Mouse (Mus musculus) MEL-GATA-1-ER (cell line): ENCODE measurements around the gene 6330409D20Rik.
A peak's percentile ranks its signal among the peaks of the same experiment; 100 is the strongest.

Source experiments
- DNase-seq: peaks from one replicate; pipeline ENCODE4 v3.0.0-alpha.2; 2012; ENCODE audit warnings: low read depth; ENCODE audit errors: extremely low read depth

6330409D20Rik gene

DNA sequence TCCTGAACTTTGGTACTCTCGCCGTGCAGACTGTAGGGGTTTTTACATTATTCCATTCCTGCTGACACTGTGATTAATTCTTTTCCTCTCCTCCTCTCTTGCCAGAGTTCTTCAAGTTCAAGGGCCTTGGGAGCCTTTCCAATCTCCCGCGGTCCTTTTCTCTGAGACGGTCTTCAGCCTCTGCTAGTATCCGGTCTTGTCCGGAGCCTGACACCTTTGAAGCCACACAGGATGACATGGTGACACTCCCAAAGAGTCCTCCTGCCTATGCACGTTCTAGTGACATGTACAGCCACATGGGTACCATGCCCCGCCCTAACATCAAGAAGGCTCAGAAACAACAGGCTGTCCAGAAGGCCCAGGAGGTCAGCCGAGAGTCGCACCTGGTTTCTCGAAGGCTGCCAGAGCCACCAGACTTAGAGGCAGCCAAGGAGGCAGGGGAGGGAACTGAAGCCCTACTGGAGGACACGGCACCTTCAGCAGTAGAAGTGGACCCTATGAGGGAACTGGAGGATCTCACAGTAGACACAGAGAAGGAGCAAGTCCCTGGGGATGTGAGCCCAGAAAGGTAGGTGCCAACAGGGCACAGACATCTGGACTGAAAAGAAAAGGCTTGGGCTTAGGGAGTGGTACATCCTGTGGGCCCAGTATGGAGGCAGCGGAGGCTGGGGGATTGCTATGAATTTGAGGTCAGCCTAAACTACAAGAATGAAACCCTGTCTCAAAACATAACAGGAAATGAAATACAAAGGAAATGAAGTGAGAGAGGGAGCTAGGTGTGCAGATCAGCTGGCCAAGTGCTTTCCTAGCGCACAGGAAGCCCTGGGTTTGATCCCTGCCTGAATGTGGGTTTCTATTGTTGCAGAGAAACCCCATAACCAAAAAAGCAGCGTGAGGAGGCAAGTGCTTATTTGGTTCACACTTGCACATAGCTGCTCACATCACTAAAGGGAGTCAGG lies 15.7 kb downstream of the 6330409D20Rik start:
- DNase-seq, result no peak

DNA sequence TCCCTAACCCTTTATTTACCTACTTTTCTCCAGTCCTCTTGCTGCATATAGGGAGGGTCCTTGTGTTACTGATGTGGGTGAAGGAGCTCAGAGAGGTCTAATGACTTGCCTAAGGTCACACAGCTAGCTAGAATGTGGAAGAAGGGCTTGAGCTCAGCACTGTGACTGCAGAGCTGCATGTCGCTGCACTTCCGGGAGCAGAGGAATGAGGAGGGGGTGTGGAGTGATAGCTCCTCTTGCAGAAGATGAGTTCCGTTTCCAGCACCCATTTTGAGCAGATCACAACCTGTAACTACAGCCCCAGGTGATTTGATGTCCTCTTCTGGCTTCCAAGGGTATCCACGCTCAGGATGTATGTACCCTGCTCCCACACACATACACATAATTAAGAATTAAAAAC lies 16.7 kb downstream of the 6330409D20Rik start:
- no peak for DNase-seq

DNA sequence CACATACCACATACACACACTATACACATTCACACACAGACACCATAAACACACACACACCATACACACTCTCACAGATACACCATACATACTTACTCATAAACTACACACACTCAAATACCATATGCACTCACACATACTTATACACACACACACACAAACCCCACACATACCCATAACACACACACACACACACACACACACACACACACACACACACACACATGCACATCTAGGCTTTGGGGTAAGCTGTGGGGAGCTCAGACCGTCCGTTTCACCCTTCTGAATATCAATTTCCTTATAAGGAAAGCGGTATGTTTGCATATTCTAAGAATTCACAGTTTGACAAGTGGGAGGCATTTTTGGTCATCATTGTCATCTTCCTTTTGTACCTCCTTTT lies 18.2 kb downstream of the 6330409D20Rik start:
- no peak for DNase-seq

DNA sequence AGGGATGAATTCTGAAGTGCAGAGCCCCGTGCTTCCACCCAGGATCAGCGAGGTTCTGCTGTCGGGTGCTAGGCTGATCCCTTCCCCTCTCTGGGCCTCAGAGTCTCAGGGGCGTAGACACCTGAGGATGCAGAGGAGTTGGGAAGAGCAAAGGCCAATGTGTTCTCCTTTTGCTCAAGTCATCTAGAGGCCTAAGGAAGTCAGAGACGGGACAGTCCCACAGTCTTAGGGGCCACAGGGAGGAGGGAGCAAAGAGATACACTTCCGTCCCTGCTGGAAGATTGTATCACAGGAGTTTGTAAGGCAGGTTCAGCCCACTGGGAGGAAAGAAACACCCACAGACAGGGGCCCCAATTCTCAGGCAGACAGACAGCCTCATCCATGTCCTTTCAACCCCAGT lies 18.8 kb downstream of the 6330409D20Rik start:
- DNase-seq, result no peak

DNA sequence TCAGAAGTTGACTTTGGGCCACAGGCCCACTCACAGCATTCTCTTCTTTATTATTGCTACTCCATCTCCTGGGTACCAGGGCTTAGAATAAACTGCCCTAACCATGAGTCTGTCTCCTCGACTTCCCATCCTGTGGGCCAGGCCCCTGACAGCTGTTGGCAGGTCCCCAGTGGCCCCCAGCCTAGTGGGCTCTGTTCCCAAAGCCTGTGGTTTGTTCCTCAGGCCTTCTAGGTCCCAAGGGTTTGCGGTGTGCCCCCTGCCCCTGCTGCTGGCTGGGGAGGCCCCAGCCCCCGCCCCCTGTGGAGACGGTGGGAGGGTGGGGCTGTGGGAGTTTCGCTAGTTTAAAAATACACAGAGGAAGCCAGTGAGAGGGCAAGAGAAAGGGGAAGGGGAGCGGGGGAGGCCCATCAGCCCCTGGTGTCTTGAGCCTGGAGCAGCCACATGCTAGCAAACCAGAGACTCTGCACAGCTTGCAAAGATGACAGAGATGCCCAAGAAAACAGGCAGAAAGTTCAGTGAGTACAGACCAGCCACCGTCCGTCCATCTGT lies 20.1 kb downstream of the 6330409D20Rik start, which contains the start of gene Sh2d3c:
Gene Sh2d3c (plus strand): TSS at position 375 of the 549 bp plus-strand sequence.
- DNase-seq, result no peak

DNA sequence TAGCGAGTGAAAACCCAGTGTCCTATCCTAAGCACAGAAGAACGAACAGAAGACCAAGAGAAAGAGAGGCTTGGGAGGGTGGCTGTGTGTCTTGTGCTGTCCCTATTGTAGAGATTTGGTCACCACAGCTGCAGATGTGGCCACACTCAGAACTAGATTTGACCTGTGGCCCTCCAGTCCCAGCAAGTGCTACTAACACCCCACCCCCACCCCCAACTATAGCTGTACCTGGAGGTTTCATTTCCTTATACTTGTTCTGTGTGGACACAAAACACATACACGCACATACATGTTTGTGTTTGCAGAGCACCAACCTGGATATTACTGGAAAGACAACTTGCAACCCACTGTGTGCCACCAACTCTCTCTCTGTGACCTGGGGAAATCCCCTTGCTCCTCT lies 20.8 kb downstream of the 6330409D20Rik start:
- DNase-seq, result no peak

DNA sequence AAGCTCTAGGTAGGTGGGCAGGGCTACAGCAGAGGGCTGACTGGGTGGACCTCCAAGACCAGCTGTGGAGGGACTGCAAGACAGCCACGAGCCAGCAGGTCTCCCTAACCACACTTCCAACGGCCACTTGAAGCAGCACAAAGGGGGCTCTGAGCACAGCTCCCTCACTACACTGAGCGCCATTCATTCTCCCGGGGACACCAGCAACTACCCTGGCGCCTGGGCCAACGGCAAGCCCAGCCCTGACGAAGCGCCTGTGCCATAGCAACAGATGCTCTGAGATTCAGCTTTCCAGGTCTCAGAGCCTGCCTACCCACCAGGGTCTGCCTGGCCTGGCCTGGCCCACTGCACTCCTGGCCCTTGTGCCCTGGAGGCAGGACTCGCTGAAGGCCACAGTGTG lies 22.1 kb downstream of the 6330409D20Rik start:
- DNase-seq, result no peak

DNA sequence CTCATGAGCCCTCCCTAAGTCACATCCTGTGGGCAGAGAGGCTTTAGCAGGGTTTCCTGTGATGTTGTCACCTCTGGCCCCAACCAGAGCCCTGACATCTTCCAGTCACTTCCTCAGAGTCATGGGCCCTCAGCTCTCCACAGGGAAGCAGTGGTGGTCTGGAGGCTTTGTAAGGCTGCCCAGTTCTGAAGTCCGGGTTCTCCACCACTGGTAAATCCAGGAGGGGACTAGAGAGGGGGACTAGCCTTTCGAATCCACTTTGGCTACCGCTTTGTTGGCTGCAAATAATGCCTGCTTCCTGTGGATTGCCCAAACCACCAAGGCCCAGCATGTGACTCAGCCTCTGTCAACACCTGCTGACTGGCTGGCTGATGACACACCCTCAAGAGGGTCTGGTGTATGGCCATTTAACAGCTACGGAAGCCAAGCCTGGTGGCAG lies 25.8 kb downstream of the 6330409D20Rik start:
- peak; percentile 41 for DNase-seq

DNA sequence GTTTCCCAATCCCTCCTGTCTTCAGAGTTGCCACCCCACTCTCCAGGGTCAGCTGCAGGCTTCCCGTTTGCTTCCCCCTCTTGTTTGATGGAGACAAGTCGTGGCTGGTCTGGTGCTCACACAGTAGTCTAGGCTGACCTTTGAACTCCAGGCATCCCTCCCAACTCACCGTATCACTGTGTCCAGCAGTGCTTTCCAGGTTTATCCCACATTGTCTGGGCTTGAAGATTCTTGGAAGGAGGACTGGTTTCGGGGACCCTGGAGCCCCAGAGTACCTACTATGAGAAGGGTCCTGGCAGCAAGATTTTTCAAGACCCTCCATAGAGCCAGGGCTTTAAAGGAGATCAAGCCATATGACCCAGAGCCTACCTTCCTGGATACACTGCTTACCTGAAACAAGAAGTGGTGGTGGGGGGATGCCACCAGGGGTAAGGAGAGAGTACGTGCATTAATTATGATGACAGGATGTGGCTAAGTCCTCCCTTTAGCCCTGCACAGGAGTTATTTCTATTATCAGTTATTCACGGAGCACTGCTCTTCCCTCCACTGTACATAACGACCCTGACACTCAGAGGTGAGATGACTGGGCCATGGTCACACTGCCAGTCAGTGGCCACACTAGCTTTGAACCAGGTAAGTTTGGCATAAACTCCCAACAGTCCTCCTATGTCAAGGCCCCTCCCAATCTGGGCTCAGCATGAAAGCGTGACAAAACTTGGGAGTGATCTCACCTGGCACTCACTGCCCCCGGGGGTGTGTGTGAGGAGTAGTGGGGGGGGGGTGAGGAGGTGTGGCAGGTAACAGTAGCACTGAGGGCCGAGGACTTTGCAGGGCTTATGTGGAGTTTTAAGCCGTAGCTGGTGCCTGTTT lies 26.5 kb downstream of the 6330409D20Rik start:
- DNase-seq, result no peak

DNA sequence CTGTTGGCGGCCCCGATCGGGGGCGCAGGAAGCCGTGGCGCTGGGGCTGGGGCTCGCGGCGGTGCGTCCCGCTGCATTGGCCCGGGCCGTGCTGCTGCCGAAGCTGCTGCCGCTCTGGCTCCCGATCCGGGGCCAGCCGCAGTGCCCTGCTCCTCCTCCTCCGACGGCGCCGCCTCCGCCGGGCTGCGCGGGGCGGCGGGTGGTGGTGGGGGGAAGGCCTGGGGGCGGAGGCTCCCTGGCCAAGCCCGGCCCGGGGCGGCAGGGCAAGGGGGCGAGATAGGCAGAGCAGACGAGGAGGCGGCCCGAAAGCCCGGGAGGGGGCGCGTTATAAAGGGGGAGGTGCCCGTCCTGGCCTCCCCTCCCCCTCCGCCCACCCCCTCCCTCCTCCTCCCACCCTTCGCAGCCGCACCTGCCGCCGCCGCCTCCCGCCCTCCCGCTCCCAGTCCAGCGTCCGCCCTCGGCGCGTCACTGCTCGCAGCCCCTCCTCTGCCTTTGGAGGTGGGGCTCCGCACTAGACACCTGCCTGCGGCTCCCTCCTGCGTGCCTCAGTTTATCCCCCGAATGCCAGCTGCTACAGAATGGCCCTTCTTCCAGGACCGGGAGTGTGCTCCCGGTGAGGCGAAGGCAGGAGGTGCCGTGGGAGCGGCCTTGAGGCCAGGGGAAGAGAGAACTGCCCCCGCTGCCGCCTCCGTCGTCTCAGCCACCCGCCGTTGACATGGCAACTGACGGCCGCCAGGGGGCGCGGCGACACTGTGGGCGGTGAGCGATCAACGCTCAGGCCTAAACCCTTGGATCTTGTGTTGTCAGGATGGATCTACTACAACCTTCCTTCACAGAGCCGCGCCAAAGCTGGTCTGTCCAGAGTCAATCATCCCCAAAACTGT lies 27.6 kb downstream of the 6330409D20Rik start, which contains the start of gene Cdk9:
Gene Cdk9 (minus strand): TSS at position 143 of the 884 bp plus-strand sequence.
- DNase-seq, result peak; percentile 59

DNA sequence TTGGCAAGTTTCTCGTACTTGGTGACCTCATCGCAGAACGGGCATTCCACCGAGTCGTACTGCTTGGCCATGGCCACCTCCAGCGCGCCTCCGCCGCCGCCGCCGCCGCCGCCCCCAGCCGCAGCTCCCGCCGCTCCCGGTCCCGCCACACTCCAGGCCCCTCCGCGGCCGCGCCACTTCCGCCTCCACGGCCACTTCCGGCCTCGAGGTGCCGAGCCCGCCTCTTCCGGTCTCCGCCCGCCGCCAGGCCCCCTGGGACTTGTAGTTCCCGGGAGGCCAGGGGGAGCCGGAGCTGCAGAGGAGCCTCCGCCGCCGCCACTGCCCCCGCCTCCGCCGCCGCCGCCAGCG lies 28.3 kb downstream of the 6330409D20Rik start:
- DNase-seq, result peak; percentile 63

DNA sequence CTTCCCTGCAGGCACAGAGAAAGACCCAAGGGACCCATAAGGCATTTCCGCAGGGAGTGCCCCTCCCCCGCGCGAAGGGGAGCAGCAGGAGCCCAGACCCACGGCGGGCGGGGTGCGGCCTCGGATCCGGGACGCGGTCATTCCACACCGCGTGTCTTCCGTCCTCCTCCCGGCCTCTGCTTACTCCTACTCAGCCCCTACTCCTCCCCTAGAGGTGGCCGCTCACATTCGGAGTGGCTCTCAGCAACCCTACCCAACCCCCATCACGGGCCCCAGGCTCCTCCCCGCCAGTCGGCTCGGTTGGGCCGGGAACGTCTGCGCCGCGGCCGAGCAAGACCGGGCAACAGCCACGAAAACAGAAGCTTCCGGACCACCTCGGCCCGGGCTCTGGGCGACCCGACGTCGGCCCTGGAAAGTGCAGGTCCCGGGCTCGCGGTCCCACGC lies 28.7 kb downstream of the 6330409D20Rik start:
- DNase-seq, result no peak

DNA sequence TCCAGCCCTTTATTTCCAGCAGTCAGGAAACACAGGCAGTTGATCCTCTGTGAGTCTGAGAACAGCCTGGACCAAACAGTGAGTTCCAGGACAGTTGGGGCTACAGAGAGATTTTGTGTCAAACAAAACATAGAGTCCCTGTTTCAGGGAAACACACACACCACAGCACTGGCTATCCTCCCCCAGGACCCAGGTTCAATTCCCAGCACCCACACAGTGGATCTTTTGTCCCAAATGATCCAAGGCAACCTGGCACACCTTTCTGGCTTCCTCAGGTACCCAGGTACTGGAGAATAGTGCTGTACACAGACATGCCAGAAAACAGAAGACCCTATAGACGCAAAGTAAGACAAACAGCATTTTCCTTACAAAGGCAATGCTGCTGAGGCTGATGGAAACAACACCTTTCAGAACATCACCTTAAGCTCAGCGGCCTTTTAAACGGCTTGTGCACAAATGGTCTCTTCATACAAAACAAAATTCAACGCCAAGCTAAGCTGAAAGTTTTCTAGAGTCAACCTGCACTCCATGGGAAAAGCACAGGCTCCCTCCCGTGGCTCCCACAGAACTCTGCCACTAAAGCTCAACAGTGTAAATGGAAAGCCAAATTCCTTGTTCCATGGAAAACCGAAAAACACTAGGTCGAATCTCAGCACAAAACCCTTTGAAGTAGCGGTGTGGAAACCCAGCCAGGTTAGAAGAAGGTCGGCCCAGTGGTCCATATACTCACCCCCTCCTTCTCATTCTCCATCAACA lies 29.3 kb downstream of the 6330409D20Rik start:
- DNase-seq, result no peak

DNA sequence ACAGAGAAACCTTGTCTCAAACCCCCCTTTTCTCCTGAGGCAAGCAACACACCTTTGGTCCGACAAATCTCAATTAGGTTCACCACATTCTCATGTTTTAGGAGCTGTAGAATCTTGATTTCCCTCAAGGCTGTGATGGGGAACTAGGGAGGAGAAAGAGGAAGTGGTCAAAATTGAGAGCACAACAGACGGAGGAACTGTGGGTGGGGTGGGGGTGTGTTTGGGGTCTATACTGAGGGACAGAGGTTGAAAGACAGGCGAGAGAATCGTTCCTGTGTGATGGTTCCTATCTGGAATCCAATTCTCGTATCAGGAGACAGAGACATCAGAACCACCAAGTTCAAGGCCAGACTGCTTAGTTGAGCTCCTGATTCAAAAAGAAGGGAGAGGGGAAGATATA lies 30.4 kb downstream of the 6330409D20Rik start:
- DNase-seq, result peak; percentile 79

DNA sequence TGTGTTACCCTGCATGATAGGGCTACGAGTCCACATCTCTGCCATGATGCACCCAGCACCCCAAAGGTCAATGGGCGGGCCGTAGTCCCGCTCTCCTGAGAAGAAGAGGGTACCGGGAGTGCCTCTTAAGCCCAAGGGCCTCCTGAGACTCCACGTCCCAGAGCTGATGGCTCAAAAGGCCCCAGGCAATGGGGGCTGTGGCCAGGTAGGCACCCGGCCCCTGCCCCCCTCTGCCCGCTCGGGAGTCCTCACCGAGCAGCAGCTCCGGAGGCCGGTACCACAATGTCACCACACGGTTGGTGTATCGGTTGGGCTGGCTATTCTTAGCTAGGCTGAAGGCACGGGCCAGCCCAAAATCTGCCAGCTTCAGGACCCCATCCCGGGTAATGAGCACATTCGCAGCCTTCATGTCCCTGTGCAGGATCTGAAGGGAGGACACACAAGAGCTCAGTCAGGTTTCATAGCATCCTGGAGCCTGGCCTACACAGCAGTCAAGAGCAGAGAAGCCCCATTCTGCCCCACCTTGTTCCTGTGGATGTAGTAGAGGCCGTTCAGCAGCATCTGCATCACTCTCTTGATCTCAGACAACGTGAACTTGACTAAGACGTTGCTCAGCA lies 31.2 kb downstream of the 6330409D20Rik start:
- no peak for DNase-seq

DNA sequence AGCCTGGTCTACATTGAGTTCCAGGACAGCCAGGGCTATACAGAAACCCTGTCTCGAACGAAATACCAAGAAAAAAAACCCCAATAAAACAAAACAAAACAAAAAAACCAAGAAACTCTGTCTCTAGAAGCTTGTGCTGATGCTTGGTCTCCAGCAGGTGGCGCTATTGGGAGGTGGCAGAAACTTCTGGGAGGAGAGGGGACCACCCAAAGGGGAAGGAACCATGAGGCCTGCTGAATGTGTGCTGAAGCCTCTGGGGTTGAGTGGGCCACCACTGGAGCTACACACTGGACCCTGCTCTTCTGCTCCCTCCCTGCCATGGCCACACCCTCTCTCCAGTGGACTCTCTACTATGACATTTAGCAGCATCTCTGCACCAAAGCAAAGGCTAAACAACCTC lies 32.2 kb downstream of the 6330409D20Rik start:
- DNase-seq, result no peak

DNA sequence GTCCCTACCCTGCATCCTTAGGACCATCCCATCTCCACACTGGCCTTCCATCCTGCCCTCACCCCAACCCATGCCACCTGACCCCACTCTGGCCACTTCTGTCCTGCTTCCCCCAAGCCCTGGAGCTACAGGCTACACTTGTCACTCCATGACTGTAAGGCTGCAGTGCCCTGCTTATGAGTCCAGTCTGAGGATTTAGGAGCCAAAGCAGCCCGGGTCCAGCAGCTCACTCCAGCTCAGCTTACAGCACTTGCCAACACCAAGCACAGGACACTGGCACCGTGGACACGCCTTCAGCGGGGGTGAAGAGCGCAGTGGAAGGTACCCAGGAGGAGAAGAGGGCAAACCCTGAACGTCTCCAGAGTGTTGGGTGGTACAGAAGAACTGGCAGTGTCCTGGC lies 33.8 kb downstream of the 6330409D20Rik start:
- no peak for DNase-seq

DNA sequence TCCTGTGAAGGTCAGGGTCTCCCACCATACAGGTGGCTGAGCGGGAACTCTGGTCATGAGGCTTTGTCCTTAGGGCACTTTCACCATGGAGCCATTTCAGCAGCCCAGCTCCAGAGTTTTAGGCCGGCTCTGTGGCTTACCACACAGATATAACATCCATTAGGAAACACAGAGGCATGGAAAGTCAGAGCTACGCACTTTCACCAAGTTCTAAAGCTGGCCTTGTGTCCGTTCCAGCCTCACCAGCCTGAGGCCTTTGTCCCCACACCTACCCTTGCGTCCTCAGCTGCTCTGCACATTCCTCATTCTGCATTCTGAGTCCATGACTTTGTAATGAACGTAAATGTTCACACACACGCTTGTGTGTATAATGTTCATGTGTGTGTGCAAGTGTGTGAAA lies 35.8 kb downstream of the 6330409D20Rik start:
- no peak for DNase-seq

DNA sequence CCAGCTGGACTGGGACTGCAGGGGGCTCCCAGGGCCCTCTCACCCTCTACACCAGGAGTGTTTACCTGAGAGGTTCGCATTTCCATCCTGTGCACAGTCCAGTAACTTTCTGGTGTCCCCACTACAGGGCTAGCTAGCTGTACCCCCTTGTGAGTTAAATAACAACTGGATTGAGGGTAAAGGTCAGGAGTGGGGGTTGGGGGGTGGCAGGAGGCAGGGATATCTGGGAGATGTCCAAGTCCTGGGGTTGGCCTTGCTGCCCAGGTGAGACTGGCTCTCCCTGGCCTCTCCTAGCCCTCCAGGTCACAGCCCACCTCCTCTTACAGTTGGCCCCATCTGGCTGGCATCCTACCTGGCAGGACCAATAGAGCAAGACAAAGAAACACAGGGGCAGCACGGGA lies 36.8 kb downstream of the 6330409D20Rik start, which contains the start of gene Fpgs:
Gene Fpgs (minus strand): TSS at position 125 of the 401 bp plus-strand sequence.
- no peak for DNase-seq
